Mouse (Mus musculus) heart, embryonic 13.5 days (tissue): ENCODE data around the gene Aoc1. TPM values are rescaled to one million over a fixed set of nuclear protein-coding genes. Genes with fewer than 3 reads are reported as not detected.
"Not testable (repeated sequence)": the region's sequence is repeated elsewhere in the genome, so short reads cannot be mapped to it uniquely, and the experiment has no call there.

ENCODE experiments used
- ATAC-seq: fragments of 200-750 bp; cut with Nextera tagmentation; 2 replicates; pipeline ENCODE4 v1.8.0; 2017; ENCODE audit warnings: moderate TSS enrichment; ENCODE audit not compliant: insufficient number of reproducible peaks, low FRiP score, low TSS enrichment; ENCODE audit errors: extremely low read depth
- H3K27ac ChIP-seq: fragments of 300-500 bp; sonication (generic); replicated peaks from 2 replicates; pipeline ENCODE4 v1.5.1; 2015; ENCODE audit warnings: moderate library complexity, mild to moderate bottlenecking, inconsistent platforms
- H3K27me3 ChIP-seq: fragments of 300-500 bp; sonication (generic); replicated peaks from 2 replicates; pipeline ENCODE4 v1.6.1; 2015; ENCODE audit warnings: mild to moderate bottlenecking, inconsistent platforms
- H3K36me3 ChIP-seq: fragments of 300-500 bp; sonication (generic); 2 replicates; pipeline ENCODE4 v1.6.1; 2015; ENCODE audit warnings: mild to moderate bottlenecking, inconsistent platforms
- H3K4me1 ChIP-seq: fragments of 300-500 bp; sonication (generic); 2 replicates; pipeline ENCODE4 v1.6.1; 2015; ENCODE audit warnings: inconsistent platforms
- H3K4me2 ChIP-seq: fragments of 300-500 bp; sonication (generic); 2 replicates; pipeline ENCODE4 v1.6.1; 2015; ENCODE audit warnings: inconsistent platforms, mild to moderate bottlenecking, moderate library complexity
- H3K4me3 ChIP-seq: fragments of 300-500 bp; sonication (generic); 2 replicates; pipeline ENCODE4 v1.5.1; 2015; ENCODE audit warnings: moderate library complexity, mild to moderate bottlenecking, inconsistent platforms
- H3K9ac ChIP-seq: fragments of 300-500 bp; sonication (generic); 2 replicates; pipeline ENCODE4 v1.6.1; 2015; ENCODE audit warnings: inconsistent platforms, mild to moderate bottlenecking, moderate library complexity
- H3K9me3 ChIP-seq: fragments of 300-500 bp; sonication (generic); 2 replicates; pipeline ENCODE4 v1.6.1; 2016; ENCODE audit warnings: inconsistent platforms
- WGBS: fragments of 180-500 bp; shearing (Covaris S2); methylation state at CpG from one replicate; pipeline ENCODE4 v1.1.7; 2015; ENCODE audit warnings: mixed read lengths; 5-methylcytosine and 5-hydroxymethylcytosine counted together
- polyA plus RNA-seq: library from polyadenylated mRNA; unstranded; fragments of >200 nt; fragmentation: Nextera tagmentation; extraction: Ambion mirVana; gene quantifications from 2 replicates; pipeline ENCODE4 v1.2.1, GENCODE M21; 2015

Aoc1 gene
- polyA plus RNA-seq, 1 experiment from 2014 or later = not detected

DNA sequence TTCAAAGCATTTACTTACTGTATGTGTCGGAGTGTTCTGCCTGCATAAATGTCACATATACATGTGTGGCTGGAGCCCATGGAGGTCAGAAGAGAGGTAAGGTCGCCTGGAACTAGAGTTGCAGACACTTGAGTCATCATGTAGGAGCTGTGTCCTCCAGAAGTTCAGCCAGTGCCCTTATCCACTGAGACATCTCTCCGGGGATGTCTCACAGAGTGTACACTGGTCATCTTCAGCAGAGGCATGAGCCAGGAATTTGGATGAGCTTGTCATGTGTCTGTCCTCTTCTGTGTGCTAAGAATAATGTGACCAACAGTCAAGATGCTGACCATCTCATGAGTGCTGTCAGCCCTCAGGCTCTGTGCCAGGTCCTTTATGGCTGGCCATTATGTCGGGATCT lies 9.9 kb upstream of the Aoc1 start:
- Histone ChIP-seq H3K27ac (no peak overlapping the region), H3K9ac (no peak overlapping the region), H3K4me2 (no peak overlapping the region), H3K9me3 (no peaks in the 10 kb centered on the region), H3K36me3 (no peaks in the 10 kb centered on the region), H3K4me3 (no peak overlapping the region), H3K27me3 (no peaks in the 10 kb centered on the region), H3K4me1 (peaks cover 16% of the 10 kb centered on the region; the same call in 1 of the 2 replicates)
- whole genome bisulfite sequencing = 73% methylated on average over 4 of the region's 4 CpGs
- no peak for ATAC-seq

DNA sequence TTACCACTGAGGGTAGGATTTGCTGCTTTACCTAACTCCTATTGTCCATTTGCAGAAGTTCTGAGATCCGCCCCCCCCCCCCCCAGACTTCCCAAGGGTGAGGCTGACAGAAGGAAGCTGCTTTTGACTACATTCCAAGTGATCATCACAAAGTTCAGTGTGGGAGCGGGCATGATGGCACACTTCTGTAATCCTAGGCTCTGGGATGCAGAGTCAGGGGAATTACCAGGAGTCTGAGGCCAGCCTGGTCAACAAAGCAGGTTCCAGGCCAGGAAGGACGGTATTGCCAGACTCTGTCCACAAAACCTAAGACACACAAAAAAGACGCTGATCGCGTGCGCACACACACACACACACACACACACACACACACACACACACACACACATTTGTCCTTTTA lies 9.2 kb upstream of the Aoc1 start:
- Histone ChIP-seq H3K4me1 (peaks cover 16% of the 10 kb centered on the region; the same call in 1 of the 2 replicates), H3K27me3 (no peaks in the 10 kb centered on the region), H3K4me2 (no peak overlapping the region), H3K27ac (no peak overlapping the region), H3K4me3 (no peak overlapping the region), H3K36me3 (no peaks in the 10 kb centered on the region), H3K9me3 (no peaks in the 10 kb centered on the region), H3K9ac (no peak overlapping the region)
- 83% methylated on average over 7 of the region's 7 CpGs for WGBS
- ATAC-seq = no peak

DNA sequence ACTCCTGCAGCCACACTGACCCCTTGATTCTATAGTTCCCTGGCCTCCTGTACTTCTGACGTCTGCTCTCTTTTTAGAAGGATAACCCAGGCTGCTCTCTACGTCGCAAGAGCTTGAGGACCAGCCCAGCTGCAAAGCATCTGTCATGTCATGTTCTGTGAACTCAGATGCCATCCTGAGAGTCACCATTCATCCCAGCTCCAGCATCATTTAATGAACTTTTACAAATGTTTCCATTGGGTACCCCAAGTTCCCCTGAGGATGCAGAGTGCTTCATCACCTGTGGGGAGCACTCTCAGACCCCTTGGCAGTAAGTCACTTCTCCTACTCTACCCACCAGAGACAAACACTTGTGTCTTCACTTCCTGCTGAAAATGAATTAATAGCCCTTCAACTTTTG lies 8.5 kb upstream of the Aoc1 start:
- no peaks in the 10 kb centered on the region for H3K27me3 ChIP-seq
- no peak overlapping the region for H3K4me2 ChIP-seq
- no peak for ATAC-seq
- no peak overlapping the region for H3K4me3 ChIP-seq
- no peak overlapping the region for H3K27ac ChIP-seq
- H3K9me3 ChIP-seq = no peaks in the 10 kb centered on the region
- H3K9ac ChIP-seq = no peak overlapping the region
- 50% methylated on average over 3 of the region's 3 CpGs for WGBS
- peaks cover 16% of the 10 kb centered on the region; the same call in 1 of the 2 replicates for H3K4me1 ChIP-seq
- no peaks in the 10 kb centered on the region for H3K36me3 ChIP-seq

DNA sequence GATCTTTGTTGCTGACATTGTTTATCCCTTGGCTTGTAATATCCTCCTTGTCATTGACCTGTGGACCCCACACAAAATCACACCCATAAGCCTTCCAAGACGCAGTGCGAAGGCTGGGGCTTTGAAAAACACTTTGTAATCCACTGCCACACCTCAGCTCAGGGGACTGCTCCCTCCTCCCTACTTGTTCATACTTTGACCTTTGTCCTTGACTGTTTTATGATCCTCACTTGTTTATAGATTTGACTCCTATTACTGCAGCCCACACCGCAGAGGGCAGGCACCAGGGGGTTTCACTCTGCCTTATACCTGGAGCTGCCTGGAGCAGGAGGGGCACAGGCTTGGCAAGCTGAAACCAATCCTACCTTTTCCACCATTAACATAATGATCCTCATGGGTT lies 8.0 kb upstream of the Aoc1 start:
- Histone ChIP-seq H3K4me1 (peaks cover 16% of the 10 kb centered on the region; the same call in 1 of the 2 replicates), H3K9ac (no peak overlapping the region), H3K9me3 (no peaks in the 10 kb centered on the region), H3K27me3 (no peaks in the 10 kb centered on the region), H3K36me3 (no peaks in the 10 kb centered on the region), H3K27ac (no peak overlapping the region), H3K4me2 (no peak overlapping the region), H3K4me3 (no peak overlapping the region)
- ATAC-seq = no peak
- WGBS = 66% methylated on average over 3 of the region's 3 CpGs

DNA sequence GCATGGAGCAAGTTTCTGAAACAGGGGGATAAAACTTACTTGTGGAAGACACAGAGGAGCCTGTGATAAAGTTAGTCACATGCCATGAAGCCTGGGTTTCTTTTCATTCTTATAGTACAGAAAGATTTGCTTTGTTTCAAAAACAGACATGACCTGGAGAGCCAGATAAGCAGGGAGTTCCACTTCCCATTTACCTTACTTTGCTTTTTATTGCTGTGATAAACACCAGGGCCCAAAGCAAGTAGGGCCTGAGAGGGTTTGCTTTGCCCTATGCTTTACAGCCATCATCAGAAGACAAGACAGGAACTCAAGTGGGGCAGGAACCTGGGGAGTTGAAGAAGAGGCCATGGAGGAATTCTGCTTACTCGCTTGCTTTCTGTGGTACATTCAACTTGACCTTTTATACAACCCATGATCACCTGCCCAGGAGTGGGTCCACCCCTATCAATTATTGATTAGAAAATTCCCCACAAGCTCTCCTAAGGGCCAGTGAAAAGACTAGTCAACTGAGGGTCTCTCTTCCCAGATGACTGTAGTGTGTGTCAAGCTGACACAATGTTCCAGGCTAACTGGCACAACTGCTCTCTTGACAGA lies 7.4 kb upstream of the Aoc1 start:
- Histone ChIP-seq H3K9me3 (no peaks in the 10 kb centered on the region), H3K4me3 (no peak overlapping the region), H3K4me1 (peaks cover 11% of the 10 kb centered on the region; the same call in 1 of the 2 replicates), H3K27ac (no peak overlapping the region), H3K4me2 (no peak overlapping the region), H3K27me3 (no peaks in the 10 kb centered on the region), H3K9ac (no peak overlapping the region), H3K36me3 (no peaks in the 10 kb centered on the region)
- ATAC-seq = no peak
- WGBS = 91% methylated on average over 1 of the region's 1 CpGs

DNA sequence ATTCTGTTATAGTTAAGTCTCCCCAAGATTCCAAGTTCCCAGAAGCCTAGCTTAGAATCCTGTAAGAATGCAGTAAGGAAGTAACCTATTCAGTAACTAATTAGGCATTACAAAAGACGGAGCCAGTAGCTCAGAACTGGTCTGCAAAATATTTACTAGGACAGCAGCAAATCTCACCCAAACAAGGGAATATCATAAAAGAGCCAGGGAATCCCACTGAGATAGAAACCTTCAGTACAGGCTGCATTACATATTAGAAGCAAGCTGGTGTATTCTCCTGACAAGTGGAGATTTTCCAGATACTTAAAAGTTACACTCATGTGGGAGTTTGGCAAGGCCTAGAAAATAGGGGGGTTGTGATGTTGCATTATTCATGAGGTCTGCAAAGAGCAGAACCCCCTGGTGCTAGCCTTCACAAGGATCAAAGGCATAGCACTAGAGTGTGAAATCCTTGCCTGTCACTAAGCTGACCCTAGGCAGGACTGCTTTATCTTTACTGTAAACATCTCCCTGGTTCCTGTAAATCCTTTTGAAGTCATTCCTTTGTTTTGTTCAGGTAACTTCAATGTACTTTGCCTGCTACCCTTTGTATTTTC lies 6.2 kb upstream of the Aoc1 start:
- not testable (repeated sequence) for H3K9ac ChIP-seq, H3K4me2 ChIP-seq, ATAC-seq, H3K36me3 ChIP-seq, H3K27me3 ChIP-seq, H3K9me3 ChIP-seq, H3K4me3 ChIP-seq, H3K27ac ChIP-seq
- 32% methylated on average over 1 of the region's 1 CpGs for WGBS
- peaks cover 11% of the 10 kb centered on the region; the same call in 1 of the 2 replicates for H3K4me1 ChIP-seq

DNA sequence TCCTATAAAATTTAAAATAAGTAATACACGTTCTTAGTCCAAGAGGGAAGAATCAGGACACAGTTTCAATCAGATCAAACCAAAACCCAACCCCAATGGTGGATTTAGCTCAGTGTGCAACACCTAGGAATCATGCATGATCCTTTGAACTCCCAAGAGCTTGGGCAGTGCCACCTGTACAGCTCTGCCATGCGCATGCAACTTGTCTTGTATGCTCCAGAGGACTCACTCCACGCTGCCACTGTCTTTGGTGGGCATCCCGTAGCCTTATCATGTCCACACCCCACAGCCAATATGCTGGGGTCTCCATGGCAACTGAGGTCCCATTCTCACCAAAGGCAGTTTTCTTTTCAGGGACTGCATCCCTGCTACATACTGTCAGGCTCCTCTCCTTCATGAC lies 5.5 kb upstream of the Aoc1 start:
- WGBS = 52% methylated on average over 4 of the region's 4 CpGs
- Histone ChIP-seq H3K4me1 (peaks cover 6% of the 10 kb centered on the region; the same call in 1 of the 2 replicates), H3K4me2 (no peak overlapping the region), H3K27ac (no peak overlapping the region), H3K9ac (no peak overlapping the region), H3K9me3 (no peaks in the 10 kb centered on the region), H3K27me3 (no peaks in the 10 kb centered on the region), H3K36me3 (no peaks in the 10 kb centered on the region), H3K4me3 (no peak overlapping the region)
- no peak for ATAC-seq

DNA sequence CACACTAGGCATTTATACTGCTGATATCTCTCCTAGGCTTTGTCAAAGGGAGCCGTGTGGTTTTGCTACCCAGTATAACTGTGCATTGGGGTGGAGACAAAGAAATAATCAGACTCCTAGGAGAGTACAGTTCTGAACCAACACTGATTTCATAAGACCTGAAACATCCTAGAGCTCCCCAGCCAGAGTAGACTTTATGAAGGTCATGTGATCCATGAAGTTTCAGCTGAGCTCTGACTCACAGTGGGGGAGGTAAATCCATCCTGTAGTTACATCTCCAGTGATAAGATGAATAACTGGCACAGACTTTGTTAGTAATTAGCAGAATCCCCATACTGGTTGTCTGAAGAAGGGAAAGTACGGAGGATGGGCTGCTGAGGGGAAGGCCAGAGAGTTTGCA lies 2.9 kb upstream of the Aoc1 start:
- no peaks in the 10 kb centered on the region for H3K9me3 ChIP-seq
- H3K4me1 ChIP-seq = no peaks in the 10 kb centered on the region
- WGBS = 53% methylated on average over 2 of the region's 2 CpGs
- no peak overlapping the region for H3K9ac ChIP-seq
- ATAC-seq = no peak
- H3K36me3 ChIP-seq = no peaks in the 10 kb centered on the region
- no peaks in the 10 kb centered on the region for H3K27me3 ChIP-seq
- no peak overlapping the region for H3K4me3 ChIP-seq
- no peak overlapping the region for H3K27ac ChIP-seq
- no peak overlapping the region for H3K4me2 ChIP-seq

DNA sequence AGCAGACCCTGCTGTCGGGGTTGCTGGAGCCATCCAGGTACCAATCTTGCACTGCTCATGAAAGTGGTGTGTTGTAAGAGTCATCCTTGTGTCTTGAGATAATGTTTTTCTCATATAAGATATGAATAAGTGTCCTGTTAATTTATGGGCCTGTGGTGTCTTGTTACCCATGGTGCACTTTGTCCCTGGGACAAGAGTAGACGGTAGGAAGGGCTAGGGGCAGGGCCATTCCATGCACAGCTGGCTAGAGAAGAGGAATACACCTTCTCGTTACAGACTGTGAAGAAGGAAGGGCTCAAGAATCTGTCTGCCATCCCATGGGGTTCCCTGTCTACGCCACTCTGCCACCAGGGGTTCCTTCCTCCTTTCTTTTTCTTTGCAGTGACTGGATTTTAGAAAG lies 1.9 kb downstream of the Aoc1 start:
- Histone ChIP-seq H3K9me3 (no peaks in the 10 kb centered on the region), H3K9ac (no peak overlapping the region), H3K36me3 (no peaks in the 10 kb centered on the region), H3K4me3 (no peak overlapping the region), H3K4me2 (no peak overlapping the region), H3K4me1 (no peaks in the 10 kb centered on the region), H3K27me3 (no peaks in the 10 kb centered on the region), H3K27ac (no peak overlapping the region)
- WGBS = 74% methylated on average over 4 of the region's 4 CpGs
- ATAC-seq = no peak

DNA sequence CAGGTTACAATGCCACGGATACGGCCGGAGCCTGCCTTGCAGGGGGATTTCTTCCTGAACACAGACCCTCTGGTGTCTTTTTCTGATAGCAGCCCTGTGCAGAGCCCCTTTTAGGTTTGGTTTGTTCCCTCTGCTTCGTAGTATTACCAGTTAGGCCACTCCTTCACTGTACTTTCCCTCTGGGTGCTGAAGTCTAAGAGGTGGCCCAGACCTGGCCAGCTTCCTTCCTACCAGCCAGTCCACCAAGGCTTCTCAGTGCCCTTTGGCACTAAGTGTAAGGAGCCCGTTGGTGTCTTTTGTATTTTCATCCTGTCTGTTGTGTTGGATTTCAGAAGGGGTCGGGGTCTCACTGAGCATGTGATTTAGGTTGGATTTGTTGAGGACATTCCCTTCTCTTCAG lies 2.8 kb downstream of the Aoc1 start:
- Histone ChIP-seq H3K9me3 (no peaks in the 10 kb centered on the region), H3K4me2 (no peak overlapping the region), H3K27me3 (no peaks in the 10 kb centered on the region), H3K9ac (no peak overlapping the region), H3K4me3 (no peak overlapping the region), H3K27ac (no peak overlapping the region), H3K4me1 (no peaks in the 10 kb centered on the region), H3K36me3 (no peaks in the 10 kb centered on the region)
- no peak for ATAC-seq
- WGBS = 76% methylated on average over 6 of the region's 6 CpGs

DNA sequence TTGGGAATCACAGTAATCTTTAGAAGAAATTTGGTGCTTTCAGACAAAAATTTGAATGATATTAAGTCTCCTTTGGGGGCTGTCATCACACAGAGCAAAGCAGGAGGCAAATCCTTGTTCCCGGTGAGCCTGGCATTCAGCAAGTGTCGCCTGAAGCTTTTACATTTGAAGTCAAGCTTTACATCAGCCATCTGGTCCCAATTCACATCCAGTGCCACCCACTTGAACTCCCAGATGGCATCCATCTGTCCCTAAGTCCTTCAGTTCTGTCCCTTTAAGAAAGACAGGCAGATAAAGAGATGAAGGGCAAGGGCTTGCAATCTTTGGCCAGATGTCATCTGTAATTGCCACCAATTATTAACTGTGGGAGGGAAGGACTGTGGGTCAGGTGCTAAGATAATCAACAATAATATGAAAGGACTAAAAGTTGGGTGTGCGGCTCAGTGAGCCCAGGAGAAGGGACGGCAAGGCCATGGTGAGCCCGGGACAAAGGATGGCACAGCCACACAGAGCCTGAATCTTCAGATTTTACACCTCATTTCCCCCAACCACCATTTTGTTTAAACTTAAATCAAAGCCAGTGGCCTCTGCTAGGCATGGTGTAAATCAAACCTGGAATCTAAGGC lies 3.9 kb downstream of the Aoc1 start:
- WGBS = 55% methylated on average over 5 of the region's 5 CpGs
- no peak overlapping the region for H3K27ac ChIP-seq
- H3K27me3 ChIP-seq = no peaks in the 10 kb centered on the region

DNA sequence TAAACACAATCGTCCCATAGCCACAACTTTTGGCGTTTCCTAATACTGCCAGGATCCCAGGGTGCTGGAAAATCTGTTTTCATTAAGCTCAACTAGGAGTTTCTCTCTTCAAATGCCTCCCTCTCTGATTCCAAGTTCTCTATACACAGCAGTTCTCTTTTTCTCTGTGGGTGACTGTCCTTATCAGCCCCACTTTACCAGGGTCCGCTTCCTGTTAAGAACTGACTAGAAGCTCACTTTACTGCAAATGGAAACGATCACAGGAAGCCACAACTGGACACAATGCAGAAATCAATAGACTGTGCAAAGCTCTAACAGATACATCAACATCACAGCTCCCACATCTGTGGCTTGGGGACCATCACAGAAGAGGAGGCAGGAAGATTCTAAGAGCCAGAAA lies 21.5 kb downstream of the Aoc1 start:
- no peak for ATAC-seq
- WGBS = 45% methylated on average over 4 of the region's 4 CpGs
- Histone ChIP-seq H3K9me3 (no peaks in the 10 kb centered on the region), H3K27me3 (no peaks in the 10 kb centered on the region), H3K36me3 (no peaks in the 10 kb centered on the region), H3K27ac (no peak overlapping the region), H3K4me1 (peaks cover 3% of the 10 kb centered on the region), H3K4me3 (no peak overlapping the region), H3K4me2 (no peak overlapping the region), H3K9ac (no peak overlapping the region)

More for the DNA sequence above, 3.9 kb downstream of the Aoc1 start:
- Histone ChIP-seq H3K9ac (no peak overlapping the region), H3K36me3 (no peaks in the 10 kb centered on the region), H3K9me3 (no peaks in the 10 kb centered on the region), H3K4me3 (no peak overlapping the region), H3K4me2 (no peak overlapping the region), H3K4me1 (no peaks in the 10 kb centered on the region)
- no peak for ATAC-seq
